Mouse (Mus musculus) midbrain, embryonic 11.5 days (tissue): ENCODE measurements around the gene Mdm2. TPM values are rescaled to one million over a fixed set of nuclear protein-coding genes. Genes with fewer than 3 reads are reported as not detected.

Experiments used
- ATAC-seq: fragments of 200-750 bp; cut with Nextera tagmentation; 2 replicates; pipeline ENCODE4 v1.8.0; 2017; ENCODE audit warnings: moderate TSS enrichment, moderate library complexity; ENCODE audit not compliant: low FRiP score
- DNase-seq: peaks from one replicate; pipeline ENCODE4 v3.0.0; 2015; ENCODE audit warnings: low spot score; ENCODE audit errors: missing footprints
- H3K27ac ChIP-seq: fragments of 300-500 bp; sonication (generic); 2 replicates; pipeline ENCODE4 v1.5.1; 2014; ENCODE audit warnings: low read depth, low read length
- H3K27me3 ChIP-seq: fragments of 300-500 bp; sonication (generic); 2 replicates; pipeline ENCODE4 v1.6.1; 2014; ENCODE audit warnings: mild to moderate bottlenecking, low read length, moderate library complexity, mixed read lengths; ENCODE audit not compliant: control insufficient read depth, insufficient read depth
- H3K36me3 ChIP-seq: fragments of 300-500 bp; sonication (generic); 2 replicates; pipeline ENCODE4 v1.6.1; 2014; ENCODE audit warnings: mild to moderate bottlenecking, low read length, moderate library complexity, mixed read lengths; ENCODE audit not compliant: control insufficient read depth, insufficient read depth
- H3K4me1 ChIP-seq: fragments of 300-500 bp; sonication (generic); 2 replicates; pipeline ENCODE4 v1.6.1; 2014; ENCODE audit warnings: low read length; ENCODE audit not compliant: control insufficient read depth, insufficient read depth
- H3K4me2 ChIP-seq: fragments of 300-500 bp; sonication (generic); 2 replicates; pipeline ENCODE4 v1.6.1; 2014; ENCODE audit warnings: mild to moderate bottlenecking, moderate library complexity
- H3K4me3 ChIP-seq: fragments of 300-500 bp; sonication (generic); 2 replicates; pipeline ENCODE4 v1.5.1; 2014; ENCODE audit warnings: low read depth, low read length
- H3K9ac ChIP-seq: fragments of 300-500 bp; sonication (generic); 2 replicates; pipeline ENCODE4 v1.6.1; 2014; ENCODE audit warnings: low read length
- H3K9me3 ChIP-seq: fragments of 300-500 bp; sonication (generic); 2 replicates; pipeline ENCODE4 v1.6.1; 2016; ENCODE audit warnings: low read length; ENCODE audit not compliant: control insufficient read depth
- WGBS: fragments of 180-500 bp; shearing (Covaris S2); extraction: QIAGEN DNeasy Blood & Tissue Kit; methylation state at CpG from one replicate; pipeline ENCODE4 v1.1.7; 2014; 5-methylcytosine and 5-hydroxymethylcytosine counted together
- polyA plus RNA-seq: library from polyadenylated mRNA; unstranded; fragments of >200 nt; fragmentation: Nextera tagmentation; extraction: Ambion mirVana; gene quantifications from 2 replicates; pipeline ENCODE4 v1.2.1, GENCODE M21; 2014

Mdm2 gene
- polyA plus RNA-seq, 1 experiment from 2014 or later: 67.5 TPM

- Histone ChIP-seq H3K4me1 (peaks cover 4% of the 10 kb centered on the region; the same call in 1 of the 2 replicates), H3K4me2 (no peak overlapping the region), H3K4me3 (no peak overlapping the region), H3K9me3 (no peaks in the 10 kb centered on the region), H3K36me3 (no peaks in the 10 kb centered on the region), H3K27ac (no peak overlapping the region), H3K9ac (no peak overlapping the region), H3K27me3 (no peaks in the 10 kb centered on the region)
- WGBS: 86% methylated on average over 12 of the region's 12 CpGs
- ATAC-seq: no peak
- no peak for DNase-seq
Observed at GRCm38 (mm10) chr10:117680868-117681513, 29.6 kb downstream of the Mdm2 start.

GRCm38 (mm10) chr10:117679963-117680473 is 30.5 kb downstream of the Mdm2 start:
- no peak for DNase-seq
- Histone ChIP-seq H3K4me2 (no peak overlapping the region), H3K27me3 (no peaks in the 10 kb centered on the region), H3K9me3 (no peaks in the 10 kb centered on the region), H3K4me1 (peaks cover 4% of the 10 kb centered on the region; the same call in 1 of the 2 replicates), H3K27ac (no peak overlapping the region), H3K9ac (no peak overlapping the region), H3K4me3 (no peak overlapping the region), H3K36me3 (no peaks in the 10 kb centered on the region)
- whole genome bisulfite sequencing: 92% methylated on average over 14 of the region's 14 CpGs
- ATAC-seq: no peak

- H3K27ac ChIP-seq: no peak overlapping the region
- H3K4me2 ChIP-seq: no peak overlapping the region
- H3K27me3 ChIP-seq: no peaks in the 10 kb centered on the region
- no peaks in the 10 kb centered on the region for H3K9me3 ChIP-seq
- peaks cover 4% of the 10 kb centered on the region; the same call in 1 of the 2 replicates for H3K4me1 ChIP-seq
- H3K4me3 ChIP-seq: no peak overlapping the region
- no peak for DNase-seq
- WGBS: 91% methylated on average over 5 of the region's 5 CpGs
- no peak for ATAC-seq
- H3K36me3 ChIP-seq: no peaks in the 10 kb centered on the region
- H3K9ac ChIP-seq: no peak overlapping the region
Observed at GRCm38 (mm10) chr10:117679029-117679686, 31.4 kb downstream of the Mdm2 start.

- Histone ChIP-seq H3K36me3 (no peaks in the 10 kb centered on the region), H3K27ac (no peak overlapping the region), H3K4me2 (no peak overlapping the region), H3K9ac (no peak overlapping the region), H3K4me1 (peaks cover 4% of the 10 kb centered on the region; the same call in 1 of the 2 replicates), H3K27me3 (no peaks in the 10 kb centered on the region), H3K4me3 (no peak overlapping the region), H3K9me3 (no peaks in the 10 kb centered on the region)
- 81% methylated on average over 5 of the region's 5 CpGs for WGBS
- no peak for ATAC-seq
- DNase-seq: no peak
Observed at GRCm38 (mm10) chr10:117678357-117678756, 32.2 kb downstream of the Mdm2 start.

GRCm38 (mm10) chr10:117677494-117678236 is 32.9 kb downstream of the Mdm2 start:
- Histone ChIP-seq H3K4me1 (peaks cover 4% of the 10 kb centered on the region; the same call in 1 of the 2 replicates), H3K4me3 (no peak overlapping the region), H3K27me3 (no peaks in the 10 kb centered on the region), H3K4me2 (no peak overlapping the region), H3K9ac (no peak overlapping the region), H3K9me3 (no peaks in the 10 kb centered on the region), H3K27ac (no peak overlapping the region), H3K36me3 (no peaks in the 10 kb centered on the region)
- no peak for DNase-seq
- WGBS: 82% methylated on average over 13 of the region's 13 CpGs
- no peak for ATAC-seq

- DNase-seq (peak; percentile 89), ATAC-seq (peak; percentile 36; the same call in 1 of the 2 replicates)
- Histone ChIP-seq H3K4me1 (peaks cover 4% of the 10 kb centered on the region; the same call in 1 of the 2 replicates), H3K27ac (no peak overlapping the region), H3K36me3 (no peaks in the 10 kb centered on the region), H3K9ac (no peak overlapping the region), H3K4me3 (peak overlapping the region; percentile 28), H3K4me2 (peak overlapping the region; percentile 50), H3K9me3 (no peaks in the 10 kb centered on the region), H3K27me3 (no peaks in the 10 kb centered on the region)
- 31% methylated on average over 17 of the region's 17 CpGs for WGBS
Observed at GRCm38 (mm10) chr10:117676644-117677313, 33.8 kb downstream of the Mdm2 start.

GRCm38 (mm10) chr10:117676036-117676643 is 34.4 kb downstream of the Mdm2 start:
- Histone ChIP-seq H3K36me3 (no peaks in the 10 kb centered on the region), H3K9ac (peak overlapping the region; percentile 47; the same call in 1 of the 2 replicates), H3K9me3 (no peaks in the 10 kb centered on the region), H3K4me1 (peaks cover 4% of the 10 kb centered on the region; the same call in 1 of the 2 replicates), H3K27me3 (no peaks in the 10 kb centered on the region), H3K4me3 (peak overlapping the region; percentile 28), H3K27ac (no peak overlapping the region), H3K4me2 (peak overlapping the region; percentile 50)
- WGBS: 42% methylated on average over 19 of the region's 19 CpGs
- peak; percentile 66 for ATAC-seq
- peak; percentile 90 for DNase-seq
